Mouse (Mus musculus) kidney, adult 9 months (tissue): ENCODE measurements around the gene Caskin2.
"Not testable (repeated sequence)": the region's sequence is repeated elsewhere in the genome, so short reads cannot be mapped to it uniquely, and the experiment has no call there.

ENCODE experiments used
- DNase-seq: peaks from one replicate; pipeline ENCODE4 v3.0.0; 2022

The Caskin2 gene

GRCm38 (mm10) chr11:115813507-115814296 is at the start of gene Caskin2:
Gene Caskin2, minus strand, starts transcription at chr11:115813639.
- peak; percentile 97 for DNase-seq

- DNase-seq: peak; percentile 88
Measured at GRCm38 (mm10) chr11:115859143-115859945, 45.9 kb upstream of the Caskin2 start.

GRCm38 (mm10) chr11:115858354-115858753 is 44.9 kb upstream of the Caskin2 start, which contains the start of gene Myo15b:
Gene Myo15b, plus strand, starts transcription at chr11:115858406.
- DNase-seq: no peak

- no peak for DNase-seq
Measured at GRCm38 (mm10) chr11:115857936-115858335, 44.5 kb upstream of the Caskin2 start.

- DNase-seq: not testable (repeated sequence)
Measured at GRCm38 (mm10) chr11:115857146-115857545, 43.7 kb upstream of the Caskin2 start.

GRCm38 (mm10) chr11:115854674-115855073 is 41.2 kb upstream of the Caskin2 start:
- no peak for DNase-seq

GRCm38 (mm10) chr11:115845819-115846218 is 32.4 kb upstream of the Caskin2 start:
- DNase-seq: no peak

- DNase-seq: peak; percentile 77
Measured at GRCm38 (mm10) chr11:115844240-115844639, 30.8 kb upstream of the Caskin2 start.

GRCm38 (mm10) chr11:115843891-115844239 is 30.4 kb upstream of the Caskin2 start:
- peak; percentile 98 for DNase-seq

GRCm38 (mm10) chr11:115843141-115843890 is 29.9 kb upstream of the Caskin2 start:
- no peak for DNase-seq

- no peak for DNase-seq
Measured at GRCm38 (mm10) chr11:115841961-115842550, 28.6 kb upstream of the Caskin2 start.

GRCm38 (mm10) chr11:115841044-115841443 is 27.6 kb upstream of the Caskin2 start:
- DNase-seq: no peak

GRCm38 (mm10) chr11:115839732-115840131 is 26.3 kb upstream of the Caskin2 start:
- no peak for DNase-seq

GRCm38 (mm10) chr11:115838895-115839311 is 25.5 kb upstream of the Caskin2 start:
- DNase-seq: peak; percentile 71

- DNase-seq: peak; percentile 65
Measured at GRCm38 (mm10) chr11:115837606-115838345, 24.3 kb upstream of the Caskin2 start.

GRCm38 (mm10) chr11:115836656-115837395 is 23.4 kb upstream of the Caskin2 start:
- DNase-seq: peak; percentile 83

- DNase-seq: peak; percentile 77
Measured at GRCm38 (mm10) chr11:115834033-115834432, 20.6 kb upstream of the Caskin2 start.

GRCm38 (mm10) chr11:115833021-115833513 is 19.6 kb upstream of the Caskin2 start:
- peak; percentile 72 for DNase-seq

- peak; percentile 95 for DNase-seq
Measured at GRCm38 (mm10) chr11:115832523-115832922, 19.1 kb upstream of the Caskin2 start.

GRCm38 (mm10) chr11:115832064-115832463 is 18.6 kb upstream of the Caskin2 start:
- DNase-seq: no peak

GRCm38 (mm10) chr11:115831518-115831917 is 18.1 kb upstream of the Caskin2 start:
- DNase-seq: no peak
